Mouse (Mus musculus) intestine, embryonic 15.5 days (tissue): ENCODE data around the gene Gm20403. TPM values are rescaled to one million over a fixed set of nuclear protein-coding genes. Genes with fewer than 3 reads are reported as not detected.
"Not testable (repeated sequence)": the region's sequence is repeated elsewhere in the genome, so short reads cannot be mapped to it uniquely, and the experiment has no call there.

Experiments
- ATAC-seq: fragments of 200-750 bp; cut with Nextera tagmentation; 2 replicates; pipeline ENCODE4 v1.8.0; 2017; ENCODE audit warnings: moderate TSS enrichment, moderate library complexity
- H3K27ac ChIP-seq: fragments of 300-500 bp; sonication (generic); 2 replicates; pipeline ENCODE4 v1.5.1; 2015; ENCODE audit warnings: mild to moderate bottlenecking, inconsistent platforms
- H3K27me3 ChIP-seq: fragments of 300-500 bp; sonication (generic); replicated peaks from 2 replicates; pipeline ENCODE4 v1.6.1; 2015; ENCODE audit warnings: inconsistent platforms
- H3K36me3 ChIP-seq: fragments of 300-500 bp; sonication (generic); 2 replicates; pipeline ENCODE4 v1.6.1; 2015; ENCODE audit warnings: inconsistent platforms
- H3K4me1 ChIP-seq: fragments of 300-500 bp; sonication (generic); replicated peaks from 2 replicates; pipeline ENCODE4 v1.6.1; 2015; ENCODE audit warnings: inconsistent platforms
- H3K4me2 ChIP-seq: fragments of 300-500 bp; sonication (generic); replicated peaks from 2 replicates; pipeline ENCODE4 v1.6.1; 2015; ENCODE audit warnings: mild to moderate bottlenecking, inconsistent platforms
- H3K4me3 ChIP-seq: fragments of 300-500 bp; sonication (generic); replicated peaks from 2 replicates; pipeline ENCODE4 v1.5.1; 2015; ENCODE audit warnings: inconsistent platforms
- H3K9ac ChIP-seq: fragments of 300-500 bp; sonication (generic); 2 replicates; pipeline ENCODE4 v1.6.1; 2015; ENCODE audit warnings: inconsistent platforms
- H3K9me3 ChIP-seq: fragments of 300-500 bp; sonication (generic); 2 replicates; pipeline ENCODE4 v1.6.1; 2016; ENCODE audit warnings: inconsistent platforms
- WGBS: fragments of 180-500 bp; shearing (Covaris S2); methylation state at CpG from one replicate; pipeline ENCODE4 v1.1.7; 2015; 5-methylcytosine and 5-hydroxymethylcytosine counted together
- polyA plus RNA-seq: library from polyadenylated mRNA; unstranded; fragments of >200 nt; fragmentation: Nextera tagmentation; extraction: Ambion mirVana; gene quantifications from 2 replicates; pipeline ENCODE4 v1.2.1, GENCODE M21; 2015

Gene Gm20403
- polyA plus RNA-seq, 1 experiment from 2014 or later, result not detected

DNA sequence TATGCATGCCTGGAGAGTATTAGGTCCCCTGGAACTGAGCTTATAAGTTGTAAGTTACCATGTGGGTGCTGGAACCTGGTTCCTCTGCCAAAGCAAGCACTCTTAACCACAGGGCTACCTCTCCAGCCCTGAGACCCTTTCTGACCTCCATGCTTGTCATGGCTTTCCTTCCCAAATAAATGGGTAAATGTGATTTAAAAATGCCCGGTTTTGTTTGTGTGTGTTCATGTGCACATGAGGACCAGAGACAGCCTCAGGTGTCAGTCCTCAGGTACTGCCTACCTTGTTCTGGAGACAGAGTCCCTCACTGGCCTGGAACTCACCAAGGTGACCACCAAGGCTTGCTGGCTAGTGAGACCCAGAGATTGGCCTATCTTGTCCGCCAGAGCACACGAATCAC lies 18.1 kb upstream of the Gm20403 start:
- Histone ChIP-seq H3K27me3 (no peaks in the 10 kb centered on the region), H3K27ac (no peak overlapping the region), H3K4me2 (no peak overlapping the region), H3K36me3 (no peaks in the 10 kb centered on the region), H3K9ac (no peak overlapping the region), H3K4me3 (no peak overlapping the region), H3K9me3 (no peaks in the 10 kb centered on the region), H3K4me1 (no peaks in the 10 kb centered on the region)
- ATAC-seq, result no peak
- 86% methylated on average over 3 of the region's 3 CpGs for WGBS

DNA sequence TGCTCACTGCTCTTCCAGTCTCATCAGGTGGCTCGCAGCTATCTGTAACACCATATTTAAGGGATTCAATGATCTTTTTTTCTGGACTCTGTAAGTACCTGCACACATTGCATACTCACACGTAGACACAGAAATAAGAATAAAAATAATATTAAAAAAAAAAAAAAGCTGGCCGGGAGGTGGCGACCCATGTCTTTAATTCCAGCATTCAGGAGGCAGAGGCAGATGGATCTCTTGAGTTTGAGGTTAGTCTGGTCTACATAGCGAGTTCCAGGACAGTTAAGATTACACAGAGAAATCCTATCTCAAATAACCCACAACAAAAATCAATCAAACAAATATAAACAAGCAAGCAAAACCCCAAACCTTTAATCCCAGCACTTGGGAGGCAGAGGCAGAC lies 17.5 kb upstream of the Gm20403 start:
- Histone ChIP-seq H3K4me3 (no peak overlapping the region), H3K4me1 (no peaks in the 10 kb centered on the region), H3K27me3 (no peaks in the 10 kb centered on the region), H3K9me3 (no peaks in the 10 kb centered on the region), H3K9ac (no peak overlapping the region), H3K27ac (no peak overlapping the region), H3K4me2 (no peak overlapping the region), H3K36me3 (no peaks in the 10 kb centered on the region)
- no peak for ATAC-seq
- 91% methylated on average over 5 of the region's 5 CpGs for WGBS

DNA sequence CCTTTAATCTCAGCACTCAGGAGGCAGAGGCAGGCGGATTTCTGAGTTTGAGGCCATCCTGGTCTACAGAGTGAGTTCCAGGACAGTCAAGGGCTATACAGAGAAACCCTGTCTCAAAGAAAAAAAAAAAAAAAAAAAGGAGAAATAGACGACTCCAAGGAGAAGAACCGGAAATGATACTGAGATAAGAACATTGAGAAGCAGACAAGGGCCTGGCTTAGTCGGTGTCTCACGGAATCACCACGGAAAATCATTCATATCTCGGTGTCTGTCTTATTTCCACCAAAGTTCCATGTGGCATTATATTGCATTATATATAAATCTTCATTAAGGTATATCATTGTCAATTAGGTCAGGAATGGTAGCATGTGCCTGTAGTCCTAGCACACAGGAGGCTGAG lies 16.2 kb upstream of the Gm20403 start:
- not testable (repeated sequence) for H3K9me3 ChIP-seq, H3K4me1 ChIP-seq, H3K27me3 ChIP-seq, H3K9ac ChIP-seq, H3K4me3 ChIP-seq, H3K4me2 ChIP-seq, ATAC-seq, H3K27ac ChIP-seq, H3K36me3 ChIP-seq
- WGBS, result 86% methylated on average over 7 of the region's 7 CpGs

DNA sequence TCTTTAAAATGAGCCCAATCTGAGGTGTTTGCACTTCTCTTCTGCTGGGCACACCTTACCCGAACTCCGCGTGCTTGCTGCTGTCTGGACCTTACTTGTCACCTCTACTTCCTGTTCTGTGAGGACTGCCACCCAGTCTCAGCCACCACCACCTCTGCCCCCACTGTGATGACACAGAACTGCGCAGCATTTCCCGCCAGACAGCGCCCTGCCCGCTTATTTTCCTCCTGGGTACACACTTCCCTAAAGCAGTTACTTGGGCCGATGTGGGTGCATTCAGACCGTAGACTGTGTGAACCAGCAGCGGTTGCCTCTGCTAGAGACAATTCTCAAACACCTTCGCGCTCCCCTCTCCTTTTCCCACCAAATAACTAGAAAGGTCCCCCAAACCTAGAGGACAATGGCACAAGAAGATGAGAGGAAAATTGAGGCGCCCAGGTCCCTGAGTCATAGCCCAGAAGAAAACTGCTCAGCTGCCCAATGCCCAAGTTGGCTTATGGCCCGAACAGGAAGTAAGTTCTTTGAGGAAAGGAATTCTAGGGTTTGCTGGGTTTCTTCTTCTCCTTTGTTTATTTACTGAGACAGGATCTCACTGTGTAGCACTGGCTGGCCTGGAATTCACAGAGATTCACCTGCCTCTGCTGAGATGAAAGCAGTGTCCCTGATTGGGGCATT lies 12.8 kb upstream of the Gm20403 start:
- 80% methylated on average over 14 of the region's 14 CpGs for WGBS
- H3K4me1 ChIP-seq, result no peaks in the 10 kb centered on the region
- ATAC-seq, result no peak
- H3K36me3 ChIP-seq, result no peaks in the 10 kb centered on the region
- no peaks in the 10 kb centered on the region for H3K27me3 ChIP-seq
- no peak overlapping the region for H3K9ac ChIP-seq
- no peak overlapping the region for H3K4me2 ChIP-seq
- H3K27ac ChIP-seq, result no peak overlapping the region
- no peaks in the 10 kb centered on the region for H3K9me3 ChIP-seq
- no peak overlapping the region for H3K4me3 ChIP-seq

DNA sequence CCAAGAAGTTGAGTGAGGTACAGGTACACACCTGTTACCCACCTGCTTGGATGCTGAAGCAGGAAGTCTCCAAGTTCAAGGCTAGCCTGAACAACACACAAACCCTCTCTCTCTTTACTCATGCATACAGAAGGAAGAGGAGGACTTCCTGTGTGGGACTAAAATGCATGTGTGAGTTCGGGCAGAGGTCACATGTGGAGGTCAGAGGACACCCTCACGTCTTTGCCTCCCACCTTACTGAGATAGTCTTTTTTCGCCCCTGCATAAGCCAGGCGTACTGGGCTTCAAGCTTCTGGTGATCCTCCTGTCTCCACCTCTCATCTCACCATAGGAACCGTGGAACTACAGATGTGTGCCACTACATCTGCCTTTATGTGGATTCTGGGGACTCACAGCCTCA lies 12.1 kb upstream of the Gm20403 start:
- WGBS, result 65% methylated on average over 5 of the region's 5 CpGs
- ATAC-seq, result no peak
- Histone ChIP-seq H3K9ac (no peak overlapping the region), H3K36me3 (no peaks in the 10 kb centered on the region), H3K9me3 (no peaks in the 10 kb centered on the region), H3K4me1 (no peaks in the 10 kb centered on the region), H3K4me3 (no peak overlapping the region), H3K27ac (no peak overlapping the region), H3K27me3 (no peaks in the 10 kb centered on the region), H3K4me2 (no peak overlapping the region)

DNA sequence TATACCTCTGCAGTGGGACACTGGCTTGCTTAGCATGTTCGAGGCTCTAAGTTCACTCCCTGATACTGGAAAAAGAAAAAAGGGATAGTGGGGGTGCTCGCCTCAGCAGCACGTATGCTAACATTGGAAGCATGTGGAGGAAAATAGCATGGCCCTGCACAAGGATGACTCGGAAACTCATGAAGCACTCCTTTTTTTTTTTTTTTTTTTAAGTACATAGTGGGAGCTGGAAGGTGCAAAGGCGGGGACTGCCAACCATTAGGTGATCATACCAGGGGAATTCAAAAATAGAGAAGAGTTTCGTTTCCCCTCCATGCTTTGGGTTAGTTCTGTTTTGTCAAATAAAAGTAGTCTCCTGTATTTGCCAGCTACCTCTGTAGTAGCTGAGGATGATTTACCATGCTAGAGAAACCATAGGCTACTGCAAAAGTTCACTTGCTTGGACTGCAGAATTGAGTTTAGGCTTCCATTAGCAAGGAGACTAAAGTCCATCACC lies 10.7 kb upstream of the Gm20403 start:
- H3K4me1 ChIP-seq, result no peaks in the 10 kb centered on the region
- H3K36me3 ChIP-seq, result no peaks in the 10 kb centered on the region
- no peak for ATAC-seq
- 91% methylated on average over 6 of the region's 6 CpGs for WGBS
- H3K9me3 ChIP-seq, result no peaks in the 10 kb centered on the region
- H3K4me2 ChIP-seq, result no peak overlapping the region
- H3K27ac ChIP-seq, result no peak overlapping the region
- H3K4me3 ChIP-seq, result no peak overlapping the region
- no peaks in the 10 kb centered on the region for H3K27me3 ChIP-seq
- no peak overlapping the region for H3K9ac ChIP-seq

DNA sequence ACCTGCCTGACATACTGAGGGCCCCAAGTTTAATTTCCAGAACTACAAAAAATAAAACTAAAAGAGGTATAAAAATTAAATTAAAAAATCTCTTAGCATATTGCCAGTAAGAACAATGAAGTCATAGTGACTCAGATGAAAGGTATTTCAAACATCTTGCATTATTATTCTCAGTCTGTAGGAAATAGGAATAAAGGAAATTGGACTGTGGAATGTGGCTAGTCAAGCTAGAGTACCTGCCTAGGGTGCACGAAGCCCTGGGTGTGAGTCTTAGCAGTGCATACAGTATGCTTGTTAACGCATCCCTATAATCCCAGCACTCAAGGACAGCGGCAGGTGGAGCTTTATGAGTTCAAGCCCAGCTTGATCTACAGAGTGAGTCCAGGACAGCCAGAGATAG lies 9.6 kb upstream of the Gm20403 start:
- no peaks in the 10 kb centered on the region for H3K36me3 ChIP-seq
- no peak overlapping the region for H3K4me2 ChIP-seq
- WGBS, result 63% methylated on average over 3 of the region's 3 CpGs
- no peak overlapping the region for H3K4me3 ChIP-seq
- H3K27me3 ChIP-seq, result no peaks in the 10 kb centered on the region
- H3K27ac ChIP-seq, result no peak overlapping the region
- H3K9ac ChIP-seq, result no peak overlapping the region
- no peaks in the 10 kb centered on the region for H3K4me1 ChIP-seq
- H3K9me3 ChIP-seq, result no peaks in the 10 kb centered on the region
- ATAC-seq, result no peak

DNA sequence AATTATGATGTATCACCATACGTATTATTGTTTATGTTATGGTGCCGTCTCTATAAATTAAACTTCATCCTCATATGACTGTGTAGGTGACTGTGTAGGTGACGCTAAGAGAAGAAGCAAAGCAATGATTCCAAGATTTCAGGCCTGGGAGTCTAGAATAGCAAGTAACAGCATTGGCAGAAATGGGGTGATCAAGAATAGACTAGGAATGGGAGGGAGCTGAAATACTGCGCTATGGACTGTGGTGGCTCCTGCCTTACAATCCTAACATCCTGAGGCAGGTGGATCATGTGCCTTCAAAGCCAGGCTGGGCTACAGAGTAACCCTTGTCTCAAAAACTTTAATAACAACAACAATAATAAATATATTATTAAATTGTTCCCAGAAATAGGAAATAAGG lies 8.1 kb upstream of the Gm20403 start:
- ATAC-seq, result no peak
- no peak overlapping the region for H3K27ac ChIP-seq
- no peaks in the 10 kb centered on the region for H3K4me1 ChIP-seq
- no peaks in the 10 kb centered on the region for H3K27me3 ChIP-seq
- no peaks in the 10 kb centered on the region for H3K9me3 ChIP-seq
- no peaks in the 10 kb centered on the region for H3K36me3 ChIP-seq
- no peak overlapping the region for H3K4me2 ChIP-seq
- no peak overlapping the region for H3K9ac ChIP-seq
- 76% methylated on average over 4 of the region's 4 CpGs for WGBS
- no peak overlapping the region for H3K4me3 ChIP-seq

DNA sequence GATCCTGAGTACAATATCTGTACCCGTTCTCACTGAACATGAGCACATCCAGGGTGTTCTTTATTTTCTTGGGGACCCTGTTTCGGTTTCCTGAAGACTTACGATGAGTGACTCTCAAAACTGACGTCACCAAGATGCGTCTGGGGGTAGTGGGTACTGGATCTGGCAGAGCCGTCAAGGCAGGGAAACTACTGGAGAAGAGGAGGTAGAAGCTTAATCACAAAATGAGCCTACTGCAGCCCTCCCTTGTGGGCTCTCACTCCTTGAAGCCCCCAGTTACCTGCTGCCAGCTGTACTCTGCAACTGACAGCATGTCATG lies 7.7 kb upstream of the Gm20403 start:
- WGBS, result 78% methylated on average over 6 of the region's 6 CpGs
- H3K27me3 ChIP-seq, result no peaks in the 10 kb centered on the region
- no peak overlapping the region for H3K27ac ChIP-seq
- no peaks in the 10 kb centered on the region for H3K9me3 ChIP-seq
- H3K9ac ChIP-seq, result no peak overlapping the region
- no peak overlapping the region for H3K4me3 ChIP-seq
- no peaks in the 10 kb centered on the region for H3K4me1 ChIP-seq
- no peak overlapping the region for H3K4me2 ChIP-seq
- ATAC-seq, result no peak
- H3K36me3 ChIP-seq, result no peaks in the 10 kb centered on the region

DNA sequence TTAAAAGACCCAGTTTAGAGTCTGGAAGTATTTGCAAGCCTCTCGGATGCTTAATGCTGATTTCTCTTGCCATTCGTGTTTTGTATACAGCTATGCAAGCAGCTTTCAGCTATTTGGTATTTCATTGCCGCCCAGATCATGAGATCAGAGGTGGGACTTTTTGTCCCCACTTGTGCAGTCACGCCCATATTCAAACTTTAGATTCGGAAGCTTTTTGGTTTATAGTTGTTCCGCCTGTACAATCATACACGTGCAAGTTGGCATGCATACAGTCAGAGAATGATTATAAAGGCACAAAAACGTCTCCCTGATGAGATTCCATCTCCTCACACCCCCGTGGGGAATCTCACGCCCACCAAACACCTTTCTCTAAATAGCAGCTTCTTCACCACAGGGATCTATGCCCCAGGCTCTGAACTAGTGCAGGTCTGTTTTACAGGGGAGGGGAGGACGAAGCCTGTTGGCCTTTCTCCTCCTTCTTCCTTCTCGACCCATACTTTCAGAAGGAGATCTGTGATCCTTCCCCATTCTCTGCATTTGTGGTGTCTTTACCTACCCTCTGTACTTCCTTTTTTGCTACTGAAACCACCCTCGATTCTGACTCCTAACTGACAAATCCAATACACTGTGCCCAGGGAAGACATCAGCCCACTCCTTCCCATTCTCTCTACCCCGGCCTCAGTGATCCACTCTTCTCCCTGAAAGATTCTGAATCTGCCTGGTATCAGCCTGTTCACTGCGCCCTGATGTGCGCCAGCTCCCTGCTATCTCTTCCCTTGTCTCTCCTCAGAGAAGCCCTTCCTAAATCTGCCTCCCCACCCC lies 7.1 kb upstream of the Gm20403 start:
- Histone ChIP-seq H3K27me3 (no peaks in the 10 kb centered on the region), H3K27ac (no peak overlapping the region)

DNA sequence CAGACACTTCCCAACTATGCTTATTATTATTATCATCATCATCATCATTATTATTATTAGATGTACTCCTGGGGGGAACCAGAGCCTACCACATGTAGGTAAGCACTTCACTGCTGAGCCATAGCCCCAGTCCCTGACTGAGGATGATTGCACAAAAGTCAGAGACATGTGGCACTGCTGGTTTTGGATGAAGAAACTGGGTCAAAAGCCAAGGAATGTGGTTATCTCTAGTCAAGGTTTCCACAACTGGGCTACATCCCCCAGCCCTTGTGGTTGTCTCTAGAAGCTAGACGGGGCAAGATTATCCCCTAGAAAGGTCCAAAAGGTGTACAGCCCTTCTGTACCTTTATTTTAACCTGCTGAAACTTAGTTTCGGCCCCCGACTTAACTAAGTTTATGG lies 6.5 kb upstream of the Gm20403 start:
- H3K4me3 ChIP-seq, result no peak overlapping the region
- H3K36me3 ChIP-seq, result no peaks in the 10 kb centered on the region
- WGBS, result 79% methylated on average over 3 of the region's 3 CpGs
- no peak overlapping the region for H3K9ac ChIP-seq
- H3K9me3 ChIP-seq, result no peaks in the 10 kb centered on the region
- no peaks in the 10 kb centered on the region for H3K4me1 ChIP-seq
- no peak for ATAC-seq
- H3K4me2 ChIP-seq, result no peak overlapping the region
- no peaks in the 10 kb centered on the region for H3K27me3 ChIP-seq
- H3K27ac ChIP-seq, result no peak overlapping the region

More for the DNA sequence above, 7.1 kb upstream of the Gm20403 start:
- Histone ChIP-seq H3K4me2 (no peak overlapping the region), H3K4me3 (no peak overlapping the region), H3K36me3 (no peaks in the 10 kb centered on the region), H3K4me1 (no peaks in the 10 kb centered on the region), H3K9ac (no peak overlapping the region), H3K9me3 (no peaks in the 10 kb centered on the region)
- 54% methylated on average over 16 of the region's 16 CpGs for WGBS
- ATAC-seq, result no peak

DNA sequence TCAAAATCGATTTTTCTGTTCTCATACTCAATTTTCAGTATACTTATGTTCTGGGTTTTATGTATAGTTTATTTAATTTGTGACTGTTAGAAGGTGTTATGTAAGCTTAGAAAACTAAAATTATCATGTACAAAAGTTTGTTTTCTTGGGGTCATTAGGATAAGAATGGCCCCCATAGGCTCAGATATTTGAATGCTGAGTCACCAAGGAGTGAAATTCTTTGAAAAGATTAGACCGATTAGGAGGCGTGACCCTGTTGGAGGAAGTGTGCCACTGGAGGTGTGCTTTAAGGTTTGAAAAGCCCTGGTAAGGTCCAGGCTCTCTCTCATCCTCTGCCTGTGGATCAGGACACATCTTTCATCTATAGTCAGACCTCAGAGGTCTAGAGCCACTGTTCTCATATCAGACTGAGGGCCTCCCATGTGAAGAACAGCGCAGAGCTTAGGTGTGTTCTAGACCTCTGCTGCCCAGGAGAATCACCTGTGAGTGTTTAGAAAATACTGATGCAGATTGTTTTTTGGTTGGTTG lies 2.1 kb upstream of the Gm20403 start:
- Histone ChIP-seq H3K9me3 (no peaks in the 10 kb centered on the region), H3K4me1 (no peaks in the 10 kb centered on the region), H3K4me2 (no peak overlapping the region), H3K36me3 (no peaks in the 10 kb centered on the region), H3K27ac (no peak overlapping the region), H3K4me3 (no peak overlapping the region), H3K9ac (no peak overlapping the region), H3K27me3 (no peaks in the 10 kb centered on the region)
- no peak for ATAC-seq
- 81% methylated on average over 4 of the region's 4 CpGs for WGBS

DNA sequence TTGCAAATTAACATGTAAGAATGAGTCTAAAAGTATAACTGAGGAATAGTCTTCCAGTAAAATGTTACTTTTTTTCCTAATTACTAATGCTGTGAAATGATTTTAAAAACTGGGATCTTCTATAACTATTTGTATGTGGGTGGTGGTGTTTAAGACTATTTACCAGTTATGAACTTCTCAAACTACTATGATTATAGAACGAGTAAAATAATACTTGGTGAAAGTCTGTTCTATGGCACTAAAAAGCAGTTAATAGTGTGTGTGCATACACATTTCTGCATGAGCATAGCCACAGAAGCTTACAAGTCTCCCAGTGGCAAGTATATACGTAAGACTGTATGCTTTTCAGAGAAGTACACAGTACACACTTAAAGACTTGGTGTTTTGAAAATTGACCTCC lies 827 bp upstream of the Gm20403 start:
- ATAC-seq, result no peak
- 84% methylated on average over 2 of the region's 2 CpGs for WGBS
- H3K4me2 ChIP-seq, result no peak overlapping the region
- no peaks in the 10 kb centered on the region for H3K36me3 ChIP-seq
- no peak overlapping the region for H3K27ac ChIP-seq
- H3K9me3 ChIP-seq, result no peaks in the 10 kb centered on the region
- H3K4me3 ChIP-seq, result no peak overlapping the region
- H3K9ac ChIP-seq, result no peak overlapping the region
- H3K4me1 ChIP-seq, result no peaks in the 10 kb centered on the region
- no peaks in the 10 kb centered on the region for H3K27me3 ChIP-seq
